Mouse (Mus musculus): ENCODE data around the gene Tm4sf5.

Gene Tm4sf5

DNA sequence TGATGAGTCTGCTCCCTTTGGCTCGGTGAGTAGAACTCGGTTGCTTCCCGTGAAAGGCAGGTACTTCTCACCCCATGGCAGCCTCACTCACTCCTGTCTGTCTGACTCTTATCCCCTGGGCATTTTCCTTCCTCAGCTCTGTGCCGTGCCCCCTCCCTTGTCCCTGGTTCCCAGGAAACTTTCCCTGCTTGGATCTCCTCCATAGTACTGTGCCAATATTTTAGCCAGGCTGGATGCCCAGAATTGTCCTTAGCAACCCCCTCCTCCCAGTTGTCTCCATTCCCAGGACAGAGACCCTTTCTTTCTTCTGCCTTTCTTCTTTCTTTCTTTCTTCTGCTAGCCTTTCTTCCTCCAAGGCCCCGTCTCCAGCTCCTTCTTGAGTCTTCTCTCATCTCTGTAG lies 36.4 kb downstream of the Tm4sf5 start:
- no peak for DNase-seq (ENCODE audit: low read depth, low spot score)

DNA sequence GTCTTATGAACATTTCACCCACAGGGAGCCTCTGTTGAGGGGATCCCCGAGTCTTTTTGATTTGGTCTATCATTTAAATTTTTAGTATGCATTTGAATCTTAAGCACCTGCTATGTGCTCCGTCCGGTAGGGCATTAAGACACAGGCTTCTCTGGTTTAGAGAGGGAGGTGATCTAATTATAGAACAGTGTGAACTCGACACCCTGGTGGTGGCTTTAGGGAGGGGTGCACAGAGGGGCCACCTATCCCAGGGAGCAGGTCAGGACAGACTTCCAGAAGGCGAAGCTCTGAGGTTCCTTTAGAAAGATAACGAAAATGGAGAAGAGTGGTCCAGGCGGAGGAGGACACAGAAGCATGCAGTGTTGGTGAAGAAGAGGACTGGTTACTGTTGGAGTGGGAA lies 39.5 kb downstream of the Tm4sf5 start:
- DNase-seq (ENCODE audit: low read depth, low spot score), result no peak

DNA sequence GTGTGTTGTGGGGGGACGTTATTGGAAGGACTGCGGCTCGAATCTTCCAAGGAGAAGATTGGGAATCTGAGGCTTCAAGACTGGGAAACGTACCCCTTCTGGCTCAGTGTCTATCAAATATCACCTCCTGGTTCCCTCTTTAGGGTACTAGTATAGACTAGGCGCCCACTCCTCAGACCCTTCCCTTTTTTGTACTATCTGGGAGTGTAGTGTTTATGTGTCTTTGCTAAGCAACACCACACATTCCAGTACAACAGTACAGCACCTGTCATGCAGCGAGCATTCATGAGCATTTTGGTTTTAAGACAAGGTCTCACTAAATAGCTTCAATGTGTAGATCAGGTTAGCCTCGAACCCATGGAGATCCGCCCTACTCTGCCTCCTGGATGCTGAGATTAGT lies 46.5 kb downstream of the Tm4sf5 start:
- no peak for DNase-seq (ENCODE audit: low read depth, low spot score)

DNA sequence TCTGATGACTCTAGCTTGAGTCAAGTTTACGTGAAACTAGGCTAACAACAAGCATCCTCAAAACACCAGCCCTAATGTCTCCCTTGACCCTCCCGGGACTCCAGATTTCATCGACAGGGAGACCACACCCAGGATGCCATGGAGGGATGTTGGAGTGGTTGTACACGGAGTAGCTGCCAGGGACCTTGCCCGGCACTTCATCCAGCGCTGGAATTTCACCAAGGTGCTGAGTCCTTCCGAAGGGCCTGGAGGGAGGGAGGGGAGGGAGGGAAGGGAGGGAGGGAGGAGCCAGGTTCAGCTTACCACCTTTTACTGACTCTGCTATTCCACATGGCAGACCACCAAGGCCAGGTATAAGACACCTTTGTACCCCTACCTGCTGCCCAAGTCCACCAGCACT lies 48.9 kb downstream of the Tm4sf5 start:
- DNase-seq (ENCODE audit: low read depth, low spot score), result no peak

DNA sequence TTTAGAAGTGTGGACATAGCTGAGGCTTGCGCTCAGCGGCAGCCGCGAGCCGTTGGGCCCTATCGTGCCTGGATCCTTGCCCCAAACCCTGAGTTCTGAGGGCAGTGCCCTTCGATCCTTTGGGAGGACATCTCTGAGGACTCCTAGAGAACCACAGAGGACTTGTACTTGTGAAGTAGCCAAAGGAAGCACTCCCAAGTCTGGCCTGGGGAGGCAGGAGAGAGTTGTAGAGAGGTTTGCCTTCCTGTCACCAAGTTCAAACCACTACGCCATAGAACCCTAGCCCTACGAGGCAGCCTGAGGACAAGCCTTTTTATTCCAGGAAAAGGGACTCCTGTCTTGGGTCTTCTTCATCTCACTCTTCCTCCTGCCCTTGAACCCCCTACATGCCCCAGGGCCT lies 52.5 kb downstream of the Tm4sf5 start:
- DNase-seq (ENCODE audit: low read depth, low spot score), result no peak

Measured in c-Kit-negative CD71-positive TER-119-positive erythroid progenitor cells, embryonic 14.5 days (primary cell).